Mouse (Mus musculus): ENCODE measurements at regions not wholly inside any gene's neighbourhood (a gene's known extent, or its start where the extent isn't known, plus 50 kb on each side); places are given as distances from the start of the nearest gene placed in this dataset.

DNA sequence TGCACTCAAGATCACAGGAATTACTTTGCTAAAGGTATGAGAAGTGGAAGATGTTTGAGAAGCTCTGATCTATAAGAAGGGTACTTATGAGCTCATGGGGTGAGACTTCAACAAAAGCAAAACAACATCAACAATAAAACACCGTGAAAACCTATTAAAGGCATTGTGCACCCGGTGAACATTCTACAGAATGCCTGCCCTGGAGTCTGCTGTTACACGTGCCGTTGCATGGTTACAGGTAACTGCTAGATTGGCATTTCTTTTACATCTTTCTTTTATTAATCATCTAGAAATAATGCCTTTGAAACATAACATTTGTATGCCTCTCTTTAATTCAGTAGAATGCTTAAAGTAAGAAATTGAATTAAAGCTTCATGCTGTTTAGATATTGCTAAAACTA, 661.0 kb downstream of the Pcdh18 start:
- DNase-seq (ENCODE audit: low spot score in 2 of 2): no peak

DNA sequence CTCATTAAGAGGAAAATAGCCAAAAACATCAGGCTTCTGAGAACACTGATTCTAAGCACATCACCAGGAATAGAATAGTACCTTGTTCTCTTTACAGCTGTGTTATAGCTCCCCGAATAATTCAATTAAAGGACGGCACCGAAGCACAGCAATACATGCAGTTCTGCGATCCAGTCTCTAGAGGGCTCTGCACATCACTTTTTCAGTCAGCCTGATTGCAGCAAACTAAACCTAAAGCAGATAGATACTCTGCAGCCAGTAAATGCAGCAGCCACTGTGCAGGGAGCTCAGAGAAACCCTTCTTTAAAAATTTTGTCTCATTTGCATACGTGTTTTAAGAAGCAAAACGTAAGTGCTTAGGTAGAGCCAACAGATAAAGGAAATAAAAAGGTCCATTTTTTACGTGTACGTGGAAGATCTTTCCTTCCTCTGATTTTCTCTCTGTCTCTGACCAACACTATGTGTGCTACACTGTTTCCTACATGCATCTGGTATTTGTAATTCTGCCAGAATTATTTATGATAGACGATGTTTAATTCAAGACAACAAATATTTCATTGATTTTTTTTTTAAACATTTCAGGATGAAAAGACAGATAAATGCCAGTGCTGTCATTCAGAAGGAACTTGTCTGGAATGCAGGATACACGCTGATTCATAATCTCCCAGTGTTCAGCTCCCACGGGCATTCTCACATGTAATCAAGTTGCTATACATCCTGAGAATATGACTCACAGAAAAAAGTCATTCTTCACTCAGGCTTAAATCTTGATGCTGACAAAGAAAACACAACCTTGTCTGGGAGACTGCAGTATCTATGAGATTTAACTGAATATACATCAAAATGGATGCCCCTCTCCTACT, 663.1 kb downstream of the Pcdh18 start:
- DNase-seq (ENCODE audit: low spot score in 2 of 2): peak; percentile 44 to 67

DNA sequence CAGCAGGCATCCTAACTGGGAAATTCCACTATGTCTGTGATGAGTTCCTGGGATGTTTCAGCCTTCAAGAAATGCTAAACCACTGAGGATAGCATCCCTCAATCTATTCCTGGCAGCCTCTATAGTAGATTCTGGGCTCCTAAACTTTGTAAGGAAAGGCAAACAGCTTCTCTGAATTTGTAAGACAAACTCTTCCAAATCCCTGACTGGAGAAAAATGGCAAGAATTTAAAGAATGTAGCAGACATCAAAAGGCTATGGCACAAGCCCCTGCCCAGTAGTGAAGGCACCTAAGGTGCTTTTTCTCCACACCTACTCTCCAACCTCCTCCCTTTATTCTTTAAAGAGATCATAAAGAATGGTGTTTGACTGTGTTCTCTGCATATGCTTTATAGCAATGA, 688.3 kb downstream of the Pcdh18 start:
- no peak for DNase-seq (ENCODE audit: low spot score in 2 of 2)

DNA sequence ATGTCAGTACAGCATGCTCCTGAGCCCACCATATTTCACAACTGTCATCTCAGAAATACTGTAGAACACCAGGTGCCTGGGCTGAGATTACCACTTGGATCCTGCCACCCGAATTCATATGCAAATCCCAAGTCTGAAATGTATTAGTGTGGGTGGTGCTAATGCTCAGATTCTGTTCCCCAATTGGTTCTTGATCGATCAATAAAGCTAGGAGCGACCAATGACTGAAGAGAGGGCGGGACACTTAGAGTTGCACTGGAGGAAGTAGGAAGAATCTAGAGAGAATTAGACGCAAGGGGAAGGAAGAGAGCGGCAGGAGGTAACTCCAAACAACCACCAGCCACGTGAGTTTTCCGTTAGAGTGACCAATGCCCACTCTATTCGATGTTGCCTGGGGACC, 695.0 kb downstream of the Pcdh18 start:
- no peak for DNase-seq (ENCODE audit: low spot score in 2 of 2)

DNA sequence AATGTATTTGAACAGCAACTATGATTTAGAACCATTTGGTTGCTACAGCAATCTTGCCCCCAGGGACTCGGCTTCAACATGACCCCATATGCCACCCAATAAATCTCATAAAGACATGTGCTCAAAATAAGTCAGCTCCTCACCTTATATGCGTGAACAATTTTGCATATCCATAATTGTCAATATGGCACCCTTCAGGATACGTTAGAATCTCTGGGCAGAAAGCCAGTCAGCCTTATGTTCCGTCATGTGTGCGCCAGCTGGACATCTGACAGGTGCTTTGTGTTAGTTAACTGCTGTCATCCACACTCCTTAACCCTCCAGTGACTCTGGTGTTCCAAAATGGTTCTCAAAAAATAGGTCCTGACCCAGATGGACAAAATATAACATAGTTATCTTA, 724.1 kb downstream of the Pcdh18 start:
- DNase-seq (ENCODE audit: low spot score in 2 of 2): peak in 1 of 2 experiments; percentile 3

DNA sequence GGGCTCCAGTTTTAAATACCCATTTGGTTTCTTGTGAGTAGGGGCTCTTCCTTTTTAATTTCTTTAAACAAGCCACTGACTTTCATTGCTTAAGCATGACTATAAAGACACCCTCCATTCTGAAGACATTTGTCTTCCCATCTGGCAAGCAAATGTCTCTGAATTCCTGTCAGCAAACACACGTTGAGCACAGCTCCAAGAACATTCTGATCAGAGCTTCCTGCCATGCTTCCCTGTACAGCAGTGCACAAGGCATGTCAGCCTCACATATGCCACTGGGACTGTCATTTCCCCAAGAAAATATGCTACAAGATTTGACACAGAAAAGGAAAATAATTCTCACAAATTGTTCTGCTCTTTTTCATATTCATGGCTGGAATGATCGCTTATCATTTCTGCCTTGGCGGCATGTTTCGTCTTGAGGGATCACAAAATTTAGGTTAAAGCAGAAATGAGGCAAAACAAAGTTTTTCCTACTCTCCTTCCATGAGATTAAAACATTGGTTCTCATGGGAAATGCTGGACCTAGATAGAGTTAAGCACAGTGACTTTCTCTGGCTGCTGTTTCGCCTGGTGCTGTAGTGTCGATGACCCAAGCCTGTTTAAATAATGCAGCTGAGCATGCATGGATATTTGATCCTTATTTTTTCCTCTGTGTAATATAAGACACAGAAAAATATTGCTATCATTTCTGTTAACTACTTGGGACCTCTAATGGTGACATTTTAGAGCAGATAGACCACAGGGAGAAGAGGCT, 747.7 kb downstream of the Pcdh18 start:
- DNase-seq (ENCODE audit: low spot score in 2 of 2): no peak
